ENCODE assay signal across 11 mouse cellular contexts in the genomic region with DNA sequence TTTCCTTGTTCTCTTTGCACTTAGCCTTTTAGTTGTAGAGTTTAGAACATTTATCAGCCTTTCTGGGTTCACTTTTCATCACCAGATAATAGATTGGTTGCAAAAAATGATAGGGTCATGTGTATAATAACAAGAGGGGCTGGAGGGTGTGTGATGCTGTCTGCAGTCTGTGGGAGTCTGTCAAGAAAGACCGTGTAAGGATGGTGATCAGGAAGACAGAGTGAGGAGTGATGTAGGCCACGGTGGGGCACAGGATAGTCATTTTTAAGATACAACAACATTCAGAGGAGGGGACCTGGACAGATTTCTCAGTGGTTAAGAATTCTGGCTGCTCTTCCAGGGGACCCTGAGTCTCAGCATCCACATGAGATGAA. TPM values are rescaled to one million over a fixed set of nuclear protein-coding genes. Genes with fewer than 3 reads are reported as not detected.
DNase-seq lines count a peak whose midpoint lies in the region; ATAC-seq and TF ChIP-seq lines count a peak whose summit lies in the region.
"Had no signal": no experiment of that assay in that cellular context is flagged by ENCODE, and none has a peak within 500 bp of the region (broad histone marks: within the 10 kb centered on the region; RNA-seq: fewer than 3 reads in every experiment).

No protein-coding gene starts in this region.

- no peak for TF ChIP-seq EP300 in heart, postnatal 0 days (IDR thresholded peaks at IDR 0.05; ENCODE audit: low read depth)

- peak overlapping the region; percentile 78 for H3K27ac ChIP-seq in heart, postnatal 0 days (ENCODE audit: low read depth)
- H3K27ac ChIP-seq in embryonic facial prominence, embryonic 14.5 days (replicated peaks; ENCODE audit: low read depth, low read length) = peak overlapping the region; percentile 79
- peak overlapping the region; percentile 67; the same call in 1 of the 2 replicates for H3K27ac ChIP-seq in limb, embryonic 14.5 days (replicated peaks; ENCODE audit: low read depth, low read length)

- H3K36me3 ChIP-seq in heart, postnatal 0 days (replicated peaks; ENCODE audit: control insufficient read depth, insufficient read depth, low read length) = no peaks in the 10 kb centered on the region
- H3K36me3 ChIP-seq in embryonic facial prominence, embryonic 14.5 days (ENCODE audit: control insufficient read depth, insufficient read depth, low read length) = no peaks in the 10 kb centered on the region
- H3K36me3 ChIP-seq in limb, embryonic 14.5 days (ENCODE audit: control insufficient read depth, insufficient read depth, low read length) = no peaks in the 10 kb centered on the region

- peaks cover 26% of the 10 kb centered on the region for H3K4me1 ChIP-seq in heart, postnatal 0 days (ENCODE audit: control insufficient read depth, insufficient read depth)
- peaks cover 29% of the 10 kb centered on the region for H3K4me1 ChIP-seq in embryonic facial prominence, embryonic 14.5 days (ENCODE audit: control insufficient read depth, insufficient read depth, low read length)
- peaks cover 19% of the 10 kb centered on the region for H3K4me1 ChIP-seq in limb, embryonic 14.5 days (ENCODE audit: control insufficient read depth, insufficient read depth, low read length)

- ATAC-seq in heart, postnatal 0 days (ENCODE audit: insufficient read depth, low read depth) = no peak
- ATAC-seq in embryonic facial prominence, embryonic 14.5 days (ENCODE audit: low read depth) = no peak
- no peak for ATAC-seq in limb, embryonic 14.5 days (ENCODE audit: low FRiP score, low read depth)

- no peak overlapping the region for H3K4me2 ChIP-seq in heart, postnatal 0 days (ENCODE audit: low read depth, low read length)
- no peak overlapping the region for H3K4me2 ChIP-seq in embryonic facial prominence, embryonic 14.5 days (ENCODE audit: low read depth, low read length)
- no peak overlapping the region for H3K4me2 ChIP-seq in limb, embryonic 14.5 days (replicated peaks; ENCODE audit: low read depth, low read length, severe bottlenecking)

- TF ChIP-seq CTCF in heart, postnatal 0 days (IDR thresholded peaks at IDR 0.05; ENCODE audit: low read depth) = no peak

- WGBS in heart, postnatal 0 days = 48% methylated on average over 2 of the region's 2 CpGs
- 67% methylated on average over 2 of the region's 2 CpGs for WGBS in embryonic facial prominence, embryonic 14.5 days
- WGBS in limb, embryonic 14.5 days = 87% methylated on average over 2 of the region's 2 CpGs

- no peak overlapping the region for H3K9ac ChIP-seq in heart, postnatal 0 days (replicated peaks; ENCODE audit: low read depth, low read length)
- H3K9ac ChIP-seq in embryonic facial prominence, embryonic 14.5 days (ENCODE audit: low read depth, low read length) = no peak overlapping the region
- H3K9ac ChIP-seq in limb, embryonic 14.5 days (ENCODE audit: low read depth, low read length, severe bottlenecking) = no peak overlapping the region

- no peak for TF ChIP-seq POLR2A in limb, embryonic 14.5 days (IDR thresholded peaks at IDR 0.05; ENCODE audit: borderline replicate concordance, extremely low read depth, insufficient read depth, insufficient read length)

- H3K27me3 ChIP-seq in heart, postnatal 0 days (ENCODE audit: control insufficient read depth, insufficient read depth, low read length) = no peaks in the 10 kb centered on the region
- no peaks in the 10 kb centered on the region for H3K27me3 ChIP-seq in embryonic facial prominence, embryonic 14.5 days (replicated peaks; ENCODE audit: control insufficient read depth, insufficient read depth, low read length)
- no peaks in the 10 kb centered on the region for H3K27me3 ChIP-seq in limb, embryonic 14.5 days (ENCODE audit: control insufficient read depth, insufficient read depth, low read length)

- H3K9me3 ChIP-seq in heart, postnatal 0 days (replicated peaks; ENCODE audit: control insufficient read depth, low read length) = no peaks in the 10 kb centered on the region
- no peaks in the 10 kb centered on the region for H3K9me3 ChIP-seq in embryonic facial prominence, embryonic 14.5 days (ENCODE audit: control insufficient read depth, low read length)
- no peaks in the 10 kb centered on the region for H3K9me3 ChIP-seq in limb, embryonic 14.5 days (ENCODE audit: control insufficient read depth, low read length)

- H3K4me3 ChIP-seq in heart, postnatal 0 days (ENCODE audit: low read depth, low read length) = no peak overlapping the region
- no peak overlapping the region for H3K4me3 ChIP-seq in embryonic facial prominence, embryonic 14.5 days (ENCODE audit: low read depth, low read length)
- no peak overlapping the region for H3K4me3 ChIP-seq in limb, embryonic 14.5 days (replicated peaks; ENCODE audit: low read length)

- no peak for DNase-seq in heart, postnatal 0 days (ENCODE audit: low spot score)
- DNase-seq in heart, adult 11 months = no peak
- DNase-seq in NIH3T3 (ENCODE audit: low read depth) = peak; percentile 66
- no peak for DNase-seq in embryonic facial prominence, embryonic 14.5 days (ENCODE audit: low spot score)
- DNase-seq in limb, embryonic 14.5 days (ENCODE audit: low spot score) = no peak
- no peak for DNase-seq in urinary bladder, postnatal 36 days (ENCODE audit: low spot score in 2 of 2)
- DNase-seq in right cerebral cortex, adult 18-20 months = no peak
- DNase-seq: thymus, adult 18-20 months had no signal

RNA-seq across cellular contexts. Expression of gene Scgb1a1, which starts 15.6 kb away (rescaled TPM):
- total RNA-seq in heart, postnatal 0 days (2014; rRNA removed; ENCODE audit: low replicate concordance) = 8.9 TPM in 1 of 2 replicates, not detected in the other
- 1.3 and 98.2 TPM in 2 replicates for polyA plus RNA-seq in heart, postnatal 0 days (2015; fragmentation: Nextera tagmentation; extraction: Ambion mirVana)
- not detected in 2 replicates for polyA plus RNA-seq in embryonic facial prominence, embryonic 14.5 days (2014; fragmentation: Nextera tagmentation; extraction: Ambion mirVana)
- polyA plus RNA-seq in limb, embryonic 14.5 days (2012; rRNA removed) = 0.35 TPM in 1 of 2 replicates, not detected in the other
- not detected in 2 replicates for polyA plus RNA-seq in limb, embryonic 14.5 days (2014; fragmentation: Nextera tagmentation; extraction: Ambion mirVana)
- total RNA-seq: left cerebral cortex, adult 18-20 months; midbrain, postnatal 0 days had no signal
- polyA plus RNA-seq: liver, embryonic 16.5 days; midbrain, postnatal 0 days had no signal
